Mouse (Mus musculus): ENCODE data around the gene Tmem240. TPM values are rescaled to one million over a fixed set of nuclear protein-coding genes. Genes with fewer than 3 reads are reported as not detected.
A peak's percentile ranks its signal among the peaks of the same experiment; 100 is the strongest.
"Not testable (repeated sequence)": the region's sequence is repeated elsewhere in the genome, so short reads cannot be mapped to it uniquely, and the experiment has no call there.

Gene Tmem240
- 1 to 10 TPM in 3 of 4 experiments, under 1 TPM in 1; 0.90 to 1.2 (median 1.1) TPM for total RNA-seq (2022)

DNA sequence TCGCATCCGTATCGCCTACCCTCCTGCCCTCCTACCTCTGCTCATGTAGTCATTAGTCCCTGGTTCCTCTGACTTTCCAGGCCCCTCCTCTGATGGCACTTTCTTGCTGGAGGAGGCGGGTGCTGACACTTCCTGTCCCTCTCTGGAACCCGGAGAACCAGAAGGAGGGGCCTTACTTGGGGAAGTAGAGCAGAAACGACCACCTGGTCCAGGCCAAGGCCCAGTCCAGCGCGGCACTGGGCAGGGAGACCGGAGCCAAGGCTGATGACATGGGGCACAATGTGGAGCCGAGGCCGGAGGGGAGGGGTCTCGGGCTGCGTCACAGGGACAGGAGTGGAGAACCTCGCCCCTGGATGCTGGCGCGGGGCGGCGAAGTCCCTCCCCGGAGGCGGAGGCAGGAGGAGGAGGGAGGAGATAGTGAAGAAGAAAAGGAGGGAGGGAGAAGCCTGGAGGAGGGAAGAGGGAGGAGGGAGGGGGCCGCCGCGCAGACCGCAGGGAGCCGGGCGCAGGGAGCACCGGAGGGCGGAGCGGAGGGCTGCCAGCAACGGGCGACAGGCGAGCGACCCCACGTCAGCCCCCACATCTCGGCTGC, at the start of gene Tmem240:
Tmem240 (plus strand) TSS at position 451 of the 592 bp plus-strand sequence.
- peak; percentile 91 for DNase-seq

GRCm38 (mm10) chr4:155687764-155688163, 46.8 kb upstream of the Tmem240 start:
- DNase-seq = not testable (repeated sequence)

DNA sequence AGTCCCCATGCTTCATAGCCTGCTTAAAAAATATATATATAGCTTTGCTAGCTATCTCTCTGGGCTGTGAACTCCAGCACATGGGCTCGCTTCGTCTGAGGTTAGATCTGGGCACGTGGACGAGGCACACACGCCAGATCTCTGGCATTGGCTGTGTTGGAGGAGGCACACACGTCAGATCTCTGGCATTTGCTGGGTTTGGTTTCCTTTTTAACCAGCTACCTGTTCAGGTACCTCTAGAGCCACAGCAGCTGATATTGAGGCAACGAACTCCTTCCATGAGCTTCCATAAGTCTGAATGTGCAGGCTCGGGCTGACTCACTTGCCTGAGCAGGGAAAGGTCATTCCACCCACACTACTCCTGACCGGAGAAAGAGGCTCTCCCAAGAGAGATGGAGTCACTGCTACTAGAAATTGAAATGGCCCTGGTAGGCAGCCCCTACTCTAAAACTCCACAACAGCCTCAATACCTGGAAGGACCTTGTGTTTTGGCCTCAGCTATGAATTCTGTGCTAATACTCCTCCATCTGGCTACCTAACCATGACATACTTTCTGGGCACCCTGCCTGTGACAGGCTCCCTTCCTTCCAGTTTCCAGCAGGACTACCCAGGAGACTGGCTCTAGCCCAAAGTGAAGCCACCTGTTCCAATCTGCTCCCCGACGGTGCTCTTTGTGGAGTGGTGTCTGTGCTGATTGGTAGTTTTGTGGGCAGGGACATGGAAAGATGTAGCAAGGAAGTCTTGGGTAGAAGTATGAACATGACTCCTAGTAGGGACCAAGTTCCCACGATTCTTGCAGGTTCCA, 43.8 kb upstream of the Tmem240 start:
- DNase-seq = no peak

GRCm38 (mm10) chr4:155692421-155692820, 42.2 kb upstream of the Tmem240 start:
- DNase-seq = no peak

DNA sequence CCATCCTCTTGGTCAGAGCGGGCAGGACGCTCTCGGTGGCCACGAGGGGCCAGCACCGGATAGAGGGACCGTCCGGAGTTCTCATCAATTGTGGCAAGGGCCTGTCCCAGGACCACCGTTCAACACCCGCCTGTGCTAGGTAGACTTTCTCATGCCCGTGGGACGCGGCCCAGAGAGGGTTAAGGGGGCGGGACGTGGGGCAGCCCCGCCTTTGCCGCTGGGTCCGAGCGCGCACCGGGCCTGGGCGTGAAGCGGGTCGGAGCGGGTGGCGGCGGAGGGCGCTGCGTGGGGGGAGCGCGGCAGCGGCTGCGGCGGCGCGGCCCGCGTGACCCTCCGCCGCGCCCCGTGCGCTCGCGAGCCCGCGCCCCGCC, 40.5 kb upstream of the Tmem240 start, which contains the start of gene Fndc10:
Fndc10 (plus strand) TSS at position 232 of the 371 bp plus-strand sequence.
- peak; percentile 59 for DNase-seq

GRCm38 (mm10) chr4:155694482-155695401, 39.9 kb upstream of the Tmem240 start:
- DNase-seq = peak; percentile 57

- DNase-seq = no peak
Observed at GRCm38 (mm10) chr4:155695531-155696062, 39.0 kb upstream of the Tmem240 start.

DNA sequence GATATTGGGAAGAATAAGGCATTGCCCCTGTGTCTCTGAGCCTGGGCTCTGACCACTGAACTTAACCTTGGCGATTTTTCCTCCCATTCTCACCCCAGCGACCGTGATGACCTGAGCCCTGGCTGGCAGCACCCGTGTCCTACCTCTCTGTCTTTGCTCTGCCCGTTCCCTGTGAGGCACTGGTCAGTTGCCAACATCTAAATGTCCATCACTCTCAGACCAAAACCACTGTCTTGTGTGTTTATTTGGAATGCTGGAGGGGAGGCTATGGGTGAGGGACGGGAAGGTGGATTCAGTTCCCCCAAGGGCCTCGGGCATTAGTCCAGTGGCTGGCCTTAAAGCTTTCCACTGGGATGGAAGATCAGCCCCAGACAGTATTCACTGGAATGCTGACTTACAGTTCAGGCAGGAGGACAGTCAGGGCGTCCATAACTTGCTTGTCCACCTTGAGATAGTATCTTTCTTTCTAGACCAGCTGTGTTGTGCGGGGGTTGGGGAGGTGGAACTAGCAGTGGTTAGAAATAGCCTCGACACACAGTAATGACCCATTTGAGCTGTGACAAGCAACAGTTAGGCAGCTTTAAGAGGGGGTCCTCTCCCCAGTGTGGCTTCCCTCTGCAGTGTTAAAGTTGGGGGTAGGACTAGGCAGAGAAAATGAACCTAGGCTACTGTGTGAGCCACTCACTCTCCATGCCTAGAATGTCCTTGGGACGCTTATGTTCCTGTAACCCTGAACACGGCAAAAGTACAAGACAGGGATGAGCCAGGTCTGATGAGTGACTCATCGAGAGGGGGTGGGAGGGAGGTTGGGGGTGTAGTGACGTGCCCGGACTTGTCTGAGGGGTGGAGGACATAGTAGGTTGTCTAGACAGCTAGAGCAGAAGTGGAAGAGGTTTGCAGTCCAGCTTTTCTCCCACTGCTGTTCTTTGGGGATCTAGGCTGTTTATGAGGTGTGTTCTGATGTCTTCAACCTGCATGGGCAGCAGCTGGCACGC, 38.0 kb upstream of the Tmem240 start:
- peak; percentile 53 for DNase-seq

DNA sequence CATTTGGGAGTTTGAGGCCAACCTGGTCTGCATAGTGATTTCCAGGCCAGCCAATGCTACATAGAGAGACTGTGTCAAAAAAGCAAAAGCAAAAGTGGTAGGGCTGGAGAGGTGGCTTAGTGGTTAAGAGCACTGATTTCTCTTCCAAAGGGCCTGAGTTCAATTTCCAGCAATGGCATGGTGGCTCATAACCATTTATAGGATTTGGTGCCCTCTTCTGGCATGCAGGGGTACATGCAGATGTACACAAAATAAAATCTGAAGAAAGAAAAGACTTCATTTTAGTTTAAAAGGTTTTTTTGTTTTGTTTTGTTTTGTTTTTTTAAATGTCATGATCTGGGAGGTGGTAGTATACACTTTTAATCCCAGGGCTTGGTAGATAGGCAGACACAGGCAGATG, 34.2 kb upstream of the Tmem240 start:
- DNase-seq = no peak

GRCm38 (mm10) chr4:155703425-155703929, 31.1 kb upstream of the Tmem240 start:
- no peak for DNase-seq

DNA sequence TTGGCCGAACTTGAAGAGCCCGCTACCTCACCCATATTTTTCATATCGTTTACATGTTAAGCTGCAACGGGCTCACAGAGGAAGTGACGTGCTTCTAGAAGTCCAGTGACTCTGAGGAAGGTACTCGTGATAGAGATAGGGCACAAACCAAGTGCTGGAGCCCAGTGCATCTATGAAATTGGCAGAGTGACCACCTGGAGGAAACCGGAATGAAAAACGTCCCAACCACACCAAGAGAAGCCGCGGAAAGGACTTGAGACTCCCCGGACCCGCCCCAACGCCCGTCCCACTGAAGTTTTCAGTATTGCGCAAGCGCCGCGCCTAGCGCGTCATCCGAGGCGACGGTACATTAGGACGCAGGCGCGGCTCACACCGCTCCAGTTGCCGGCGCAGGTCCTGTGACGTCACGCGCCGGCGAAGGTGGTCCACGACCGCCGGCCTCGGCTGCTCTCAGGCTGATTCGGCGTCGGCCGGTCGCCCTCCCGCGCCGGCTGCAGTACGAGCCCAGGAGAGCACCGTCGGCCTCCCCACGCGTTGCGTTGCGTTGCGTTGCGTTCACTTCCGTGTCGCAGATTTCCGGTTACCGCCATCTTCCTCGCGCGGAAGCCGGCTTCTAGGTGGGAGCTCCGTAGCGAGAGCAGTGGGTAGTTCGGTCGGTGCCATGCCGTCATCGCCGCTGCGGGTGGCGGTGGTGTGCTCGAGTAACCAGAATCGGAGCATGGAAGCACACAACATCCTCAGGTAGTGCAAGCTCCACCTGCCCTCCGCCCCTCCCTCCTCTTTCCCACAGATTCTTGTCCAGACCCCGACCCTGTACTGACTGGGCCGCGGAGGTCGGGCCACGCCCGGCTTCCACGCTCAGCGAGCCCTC, 29.6 kb upstream of the Tmem240 start, which contains the start of gene Ssu72:
Ssu72 (plus strand) TSS at position 80 of the 871 bp plus-strand sequence.
- peak; percentile 90 for DNase-seq

DNA sequence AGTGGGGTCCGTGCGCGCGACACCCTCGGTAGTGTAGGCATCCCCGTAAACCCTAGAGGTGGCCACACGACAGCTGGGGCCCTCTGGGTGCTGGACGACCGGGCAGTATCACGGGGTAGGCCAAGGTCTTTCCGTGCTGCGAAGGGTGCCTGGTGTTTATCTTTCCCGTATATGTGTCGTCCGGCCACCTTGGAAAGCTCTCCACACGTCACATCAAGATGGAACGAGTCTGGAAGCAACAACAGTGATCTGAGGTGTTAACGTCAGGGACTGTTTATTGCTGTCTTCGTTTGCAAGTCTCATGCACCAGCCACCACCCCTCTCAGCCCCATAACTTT, 29.0 kb upstream of the Tmem240 start:
- no peak for DNase-seq

GRCm38 (mm10) chr4:155708582-155708981, 26.0 kb upstream of the Tmem240 start:
- DNase-seq = no peak

DNA sequence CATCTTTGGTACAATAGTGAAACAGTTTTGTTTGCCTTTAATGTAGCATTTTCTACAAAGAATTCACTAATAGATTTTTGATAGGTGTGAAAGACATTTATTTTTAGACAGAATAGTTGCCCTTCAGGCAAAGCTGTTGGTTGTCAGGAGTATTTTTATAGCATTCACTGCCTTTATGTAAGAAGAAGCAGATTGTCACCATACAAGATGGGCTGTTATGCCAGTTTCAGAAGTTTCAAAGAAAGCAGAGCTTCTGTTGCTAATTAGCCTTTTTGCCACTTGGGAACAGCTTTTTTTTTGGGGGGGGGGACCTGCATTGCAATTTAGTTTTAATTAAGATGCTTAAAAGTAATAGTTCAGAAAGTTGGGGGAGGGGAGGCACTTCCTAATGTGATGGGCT, 25.6 kb upstream of the Tmem240 start:
- DNase-seq = no peak

DNA sequence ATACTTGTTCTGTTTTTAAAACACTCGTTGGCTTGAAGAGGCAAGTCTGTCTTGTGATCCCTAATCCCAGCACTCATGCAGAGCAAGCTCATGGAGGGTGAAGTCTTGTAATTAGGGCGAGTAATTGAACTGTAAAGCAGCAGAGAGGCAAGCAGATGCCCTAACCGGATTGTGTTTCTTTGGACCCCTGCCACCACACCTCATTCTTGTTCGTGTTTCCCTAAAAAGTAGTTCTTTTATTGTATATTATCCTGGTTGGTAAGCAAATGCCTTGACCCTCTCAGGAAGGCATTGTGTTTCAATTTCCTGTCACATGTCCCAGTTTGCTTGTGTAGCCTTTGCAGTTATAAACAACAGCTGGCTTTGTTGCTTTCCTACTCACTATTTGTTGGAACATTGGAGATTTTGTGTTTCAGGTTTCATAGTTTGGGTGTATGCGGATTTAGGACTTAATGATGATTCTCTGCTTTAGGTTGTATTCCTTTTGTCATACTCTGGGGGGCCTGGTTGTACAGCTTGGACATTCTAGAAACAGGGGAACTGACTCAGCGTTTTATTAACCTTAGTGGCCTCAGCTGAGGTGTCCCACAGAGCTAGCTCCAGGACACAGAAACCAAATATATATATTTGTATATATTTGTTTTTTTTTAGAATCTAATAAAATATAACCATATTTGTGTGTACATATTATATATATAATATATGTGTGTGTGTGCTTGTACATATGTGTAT, 23.9 kb upstream of the Tmem240 start:
- no peak for DNase-seq

- DNase-seq = no peak
Observed at GRCm38 (mm10) chr4:155721668-155722083, 12.9 kb upstream of the Tmem240 start.

- no peak for DNase-seq
Observed at GRCm38 (mm10) chr4:155727993-155728392, 6.6 kb upstream of the Tmem240 start.

GRCm38 (mm10) chr4:155733267-155733666, 1.3 kb upstream of the Tmem240 start:
- DNase-seq = peak; percentile 29

Data from adrenal gland, adult 8-10 months (tissue).